Mouse (Mus musculus) embryonic facial prominence, embryonic 14.5 days (tissue): ENCODE measurements around the gene Jam3. TPM values are rescaled to one million over a fixed set of nuclear protein-coding genes. Genes with fewer than 3 reads are reported as not detected.
A peak's percentile ranks its signal among the peaks of the same experiment; 100 is the strongest.

Experiments
- ATAC-seq: fragments of 200-750 bp; cut with Nextera tagmentation; 2 replicates; pipeline ENCODE4 v1.8.0; 2017; ENCODE audit warnings: low read depth, moderate number of reproducible peaks, moderate TSS enrichment
- DNase-seq: peaks from one replicate; pipeline ENCODE4 v3.0.0-alpha.2; 2015; ENCODE audit warnings: low spot score
- H3K27ac ChIP-seq: fragments of 300-500 bp; sonication (generic); replicated peaks from 2 replicates; pipeline ENCODE4 v1.5.1; 2014; ENCODE audit warnings: low read depth, mild to moderate bottlenecking, low read length, moderate library complexity
- H3K27me3 ChIP-seq: fragments of 300-500 bp; sonication (generic); replicated peaks from 2 replicates; pipeline ENCODE4 v1.6.1; 2014; ENCODE audit warnings: low read length; ENCODE audit not compliant: control insufficient read depth, insufficient read depth
- H3K36me3 ChIP-seq: fragments of 300-500 bp; sonication (generic); 2 replicates; pipeline ENCODE4 v1.6.1; 2014; ENCODE audit warnings: low read length, mixed read lengths; ENCODE audit not compliant: control insufficient read depth, insufficient read depth
- H3K4me1 ChIP-seq: fragments of 300-500 bp; sonication (generic); 2 replicates; pipeline ENCODE4 v1.6.1; 2014; ENCODE audit warnings: antibody characterized with exemption, low read length; ENCODE audit not compliant: control insufficient read depth, insufficient read depth
- H3K4me2 ChIP-seq: fragments of 300-500 bp; sonication (generic); 2 replicates; pipeline ENCODE4 v1.6.1; 2014; ENCODE audit warnings: low read depth, mild to moderate bottlenecking, low read length, moderate library complexity, mixed read lengths
- H3K4me3 ChIP-seq: fragments of 300-500 bp; sonication (generic); 2 replicates; pipeline ENCODE4 v1.5.1; 2014; ENCODE audit warnings: low read depth, mild to moderate bottlenecking, low read length
- H3K9ac ChIP-seq: fragments of 300-500 bp; sonication (generic); 2 replicates; pipeline ENCODE4 v1.6.1; 2014; ENCODE audit warnings: low read depth, mild to moderate bottlenecking, low read length, moderate library complexity, mixed read lengths
- H3K9me3 ChIP-seq: fragments of 300-500 bp; sonication (generic); 2 replicates; pipeline ENCODE4 v1.6.1; 2016; ENCODE audit warnings: low read length; ENCODE audit not compliant: control insufficient read depth
- WGBS: fragments of 180-500 bp; shearing (Covaris S2); extraction: QIAGEN DNeasy Blood & Tissue Kit; methylation state at CpG from one replicate; pipeline ENCODE4 v1.1.7; 2014; 5-methylcytosine and 5-hydroxymethylcytosine counted together
- polyA plus RNA-seq: library from polyadenylated mRNA; unstranded; fragments of >200 nt; fragmentation: Nextera tagmentation; extraction: Ambion mirVana; gene quantifications from 2 replicates; pipeline ENCODE4 v1.2.1, GENCODE M21; 2014

Gene Jam3
- 121 and 122 TPM in 2 replicates for polyA plus RNA-seq

GRCm38 (mm10) chr9:27154763-27155530, at the start of gene Jam3:
Gene Jam3 (minus strand): TSS chr9:27155421.
- Histone ChIP-seq H3K36me3 (no peaks in the 10 kb centered on the region), H3K27ac (peak within 1 kb of the TSS; percentile 91), H3K4me1 (peaks cover 7% of the 10 kb centered on the region; the same call in 1 of the 2 replicates), H3K9ac (peak within 1 kb of the TSS; percentile 87), H3K4me3 (peak within 1 kb of the TSS; percentile 79), H3K9me3 (no peaks in the 10 kb centered on the region), H3K4me2 (peak within 1 kb of the TSS; percentile 64), H3K27me3 (no peaks in the 10 kb centered on the region)
- DNase-seq, result peak; percentile 97
- ATAC-seq, result peak; percentile 99
- WGBS, result under 1% methylated on average over 37 of the region's 58 CpGs

- WGBS, result 87% methylated on average over 6 of the region's 6 CpGs
- H3K27ac ChIP-seq, result no peak overlapping the region
These were observed 49.0 kb upstream of the Jam3 start for GRCm38 (mm10) chr9:27204201-27204600.

GRCm38 (mm10) chr9:27203134-27203533, 47.9 kb upstream of the Jam3 start:
- ATAC-seq, result peak; percentile 94
- WGBS, result 17% methylated on average over 2 of the region's 2 CpGs

More at GRCm38 (mm10) chr9:27204201-27204600, 49.0 kb upstream of the Jam3 start:
- no peak overlapping the region for H3K4me2 ChIP-seq
- DNase-seq, result no peak
- ATAC-seq, result no peak
- H3K9me3 ChIP-seq, result no peaks in the 10 kb centered on the region
- H3K9ac ChIP-seq, result no peak overlapping the region
- no peaks in the 10 kb centered on the region for H3K36me3 ChIP-seq
- H3K27me3 ChIP-seq, result no peaks in the 10 kb centered on the region
- no peak overlapping the region for H3K4me3 ChIP-seq
- no peaks in the 10 kb centered on the region for H3K4me1 ChIP-seq

GRCm38 (mm10) chr9:27201472-27202219, 46.4 kb upstream of the Jam3 start:
- Histone ChIP-seq H3K4me2 (no peak overlapping the region), H3K27ac (no peak overlapping the region), H3K4me3 (no peak overlapping the region), H3K27me3 (no peaks in the 10 kb centered on the region), H3K4me1 (no peaks in the 10 kb centered on the region), H3K36me3 (no peaks in the 10 kb centered on the region), H3K9ac (no peak overlapping the region), H3K9me3 (no peaks in the 10 kb centered on the region)
- 73% methylated on average over 8 of the region's 8 CpGs for WGBS
- ATAC-seq, result no peak
- DNase-seq, result no peak

More at GRCm38 (mm10) chr9:27203134-27203533, 47.9 kb upstream of the Jam3 start:
- Histone ChIP-seq H3K4me1 (no peaks in the 10 kb centered on the region), H3K27ac (no peak overlapping the region), H3K36me3 (no peaks in the 10 kb centered on the region), H3K9ac (no peak overlapping the region), H3K27me3 (no peaks in the 10 kb centered on the region), H3K4me3 (no peak overlapping the region), H3K9me3 (no peaks in the 10 kb centered on the region), H3K4me2 (no peak overlapping the region)
- DNase-seq, result peak; percentile 85

GRCm38 (mm10) chr9:27193592-27194080, 38.4 kb upstream of the Jam3 start:
- Histone ChIP-seq H3K27ac (no peak overlapping the region), H3K4me2 (no peak overlapping the region), H3K9ac (no peak overlapping the region), H3K27me3 (no peaks in the 10 kb centered on the region), H3K4me1 (peaks cover 24% of the 10 kb centered on the region), H3K4me3 (no peak overlapping the region), H3K36me3 (no peaks in the 10 kb centered on the region), H3K9me3 (no peaks in the 10 kb centered on the region)
- DNase-seq (no peak), ATAC-seq (no peak)
- WGBS, result 67% methylated on average over 4 of the region's 6 CpGs

GRCm38 (mm10) chr9:27192761-27193591, 37.8 kb upstream of the Jam3 start:
- H3K27me3 ChIP-seq, result no peaks in the 10 kb centered on the region
- H3K4me3 ChIP-seq, result no peak overlapping the region
- no peak for ATAC-seq
- H3K4me2 ChIP-seq, result peak overlapping the region; percentile 61; the same call in 1 of the 2 replicates
- no peaks in the 10 kb centered on the region for H3K36me3 ChIP-seq
- no peaks in the 10 kb centered on the region for H3K9me3 ChIP-seq
- no peak overlapping the region for H3K9ac ChIP-seq
- H3K4me1 ChIP-seq, result peaks cover 24% of the 10 kb centered on the region
- WGBS, result 62% methylated on average over 10 of the region's 10 CpGs
- peak overlapping the region; percentile 79; the same call in 1 of the 2 replicates for H3K27ac ChIP-seq
- no peak for DNase-seq

- no peaks in the 10 kb centered on the region for H3K27me3 ChIP-seq
- ATAC-seq, result peak; percentile 96
- H3K9me3 ChIP-seq, result no peaks in the 10 kb centered on the region
- no peaks in the 10 kb centered on the region for H3K36me3 ChIP-seq
- DNase-seq, result peak; percentile 96
- peak overlapping the region; percentile 61 for H3K4me2 ChIP-seq
- WGBS, result 10% methylated on average over 14 of the region's 14 CpGs
- H3K27ac ChIP-seq, result peak overlapping the region; percentile 79
- H3K4me3 ChIP-seq, result peak overlapping the region; percentile 32
- H3K4me1 ChIP-seq, result peaks cover 24% of the 10 kb centered on the region
- H3K9ac ChIP-seq, result peak overlapping the region; percentile 49
These were observed 37.0 kb upstream of the Jam3 start for GRCm38 (mm10) chr9:27192001-27192760.
